Comparison of ENCODE assay signal across 7 mouse cellular contexts in genomic region chr13:46534171-46534968, GRCm38 (mm10). TPM values are rescaled to one million over a fixed set of nuclear protein-coding genes. Genes with fewer than 3 reads are reported as not detected.
DNase-seq lines count a peak whose midpoint lies in the region; ATAC-seq lines count a peak whose summit lies in the region.

No protein-coding gene starts in this region.

- peak; percentile 69; the same call in 1 of the 2 replicates for ATAC-seq in midbrain, embryonic 15.5 days (replicated peaks)

- no peak overlapping the region for H3K9ac ChIP-seq in midbrain, embryonic 15.5 days

- 17% methylated on average over 11 of the region's 11 CpGs for WGBS in hindbrain, embryonic 10.5 days
- WGBS in midbrain, embryonic 15.5 days, result 8% methylated on average over 11 of the region's 11 CpGs

- H3K4me2 ChIP-seq in midbrain, embryonic 15.5 days, result peak overlapping the region; percentile 32

- peaks cover 18% of the 10 kb centered on the region for H3K4me1 ChIP-seq in hindbrain, embryonic 10.5 days (replicated peaks)
- H3K4me1 ChIP-seq in midbrain, embryonic 15.5 days, result peaks cover 12% of the 10 kb centered on the region

- H3K27ac ChIP-seq in hindbrain, embryonic 10.5 days, result peak overlapping the region; percentile 75
- peak overlapping the region; percentile 19 for H3K27ac ChIP-seq in midbrain, embryonic 15.5 days

- no peaks in the 10 kb centered on the region for H3K36me3 ChIP-seq in hindbrain, embryonic 10.5 days
- H3K36me3 ChIP-seq in midbrain, embryonic 15.5 days (replicated peaks), result no peaks in the 10 kb centered on the region

- peak; percentile 62 for DNase-seq in embryo, embryonic 10 days (ENCODE audit: low spot score)
- peak; percentile 54 for DNase-seq in embryo, embryonic 9.5 days (ENCODE audit: extremely low spot score)
- DNase-seq in hindbrain, embryonic 10.5 days (ENCODE audit: low spot score), result peak; percentile 44
- no peak for DNase-seq in adrenal gland, adult (ENCODE audit: inconsistent age in 2 of 2, low spot score in 1 of 2)
- DNase-seq in right cerebral cortex, adult 2 months (ENCODE audit: low spot score in 2 of 2), result no peak
- DNase-seq in kidney, postnatal 36 days, result no peak

- H3K4me3 ChIP-seq in hindbrain, embryonic 10.5 days, result peak overlapping the region; percentile 32
- H3K4me3 ChIP-seq in midbrain, embryonic 15.5 days, result no peak overlapping the region

- H3K9me3 ChIP-seq in hindbrain, embryonic 10.5 days, result no peaks in the 10 kb centered on the region
- H3K9me3 ChIP-seq in midbrain, embryonic 15.5 days, result no peaks in the 10 kb centered on the region

- peaks cover 23% of the 10 kb centered on the region; the same call in 1 of the 2 replicates for H3K27me3 ChIP-seq in hindbrain, embryonic 10.5 days (ENCODE audit: insufficient read depth, poor library complexity, severe bottlenecking)
- no peaks in the 10 kb centered on the region; the same call in 1 of the 2 replicates for H3K27me3 ChIP-seq in midbrain, embryonic 15.5 days (replicated peaks)

RNA-seq across cellular contexts. Expression of gene Cap2, which starts 32.7 kb away (rescaled TPM):
- polyA plus RNA-seq in hindbrain, embryonic 10.5 days (2016; fragmentation: Nextera tagmentation; extraction: Ambion mirVana), result 5.1 and 5.9 TPM in 2 replicates
- polyA plus RNA-seq in midbrain, embryonic 15.5 days (2015; fragmentation: Nextera tagmentation; extraction: Ambion mirVana), result 9.8 and 12.4 TPM in 2 replicates

Comparison
In these comparisons a context has a peak if more than half of its experiments do, and no peak if none do; other contexts are left out.
1. DNase-seq: peak in embryo, embryonic 10 days (single experiment), embryo, embryonic 9.5 days (single experiment) and hindbrain, embryonic 10.5 days (single experiment); none in adrenal gland, adult (0 of 2), right cerebral cortex, adult 2 months (0 of 2) and kidney, postnatal 36 days (0 of 2).